Comparison of ENCODE assay signal across 9 mouse cellular contexts in the genomic region with DNA sequence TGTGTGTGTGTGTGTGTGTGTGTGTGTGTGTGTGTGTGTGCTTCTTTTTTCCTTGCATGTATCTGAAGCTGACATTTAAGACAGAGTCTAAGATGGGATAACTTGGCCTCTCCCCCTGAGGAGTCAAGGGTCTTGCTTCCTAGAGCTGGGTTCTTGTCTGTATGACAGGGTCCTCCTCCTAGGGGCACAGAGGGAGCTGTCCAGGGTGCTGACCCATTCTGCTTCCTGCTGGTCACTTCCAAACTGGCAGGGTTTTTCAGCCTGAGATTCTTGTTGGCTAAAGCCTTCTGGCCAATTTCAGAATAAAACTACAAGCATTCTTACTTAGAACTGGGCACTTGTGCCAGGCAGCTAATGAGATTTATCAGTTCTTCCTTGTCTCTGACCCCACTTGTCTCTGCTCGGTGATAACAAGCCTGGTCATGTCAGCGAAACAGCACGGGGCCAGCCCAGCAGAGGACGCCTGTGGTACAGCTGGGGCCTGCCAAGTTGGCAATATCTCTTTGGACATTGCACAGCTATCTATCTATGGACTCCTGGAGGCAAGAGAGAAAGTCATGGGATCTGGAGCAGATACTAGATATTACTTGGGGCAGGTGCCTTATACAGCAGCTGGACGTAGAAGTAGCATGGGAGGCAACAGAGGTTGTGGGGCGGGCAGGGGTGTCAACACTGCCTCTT.
DNase-seq lines count a peak whose midpoint lies in the region; ATAC-seq and TF ChIP-seq lines count a peak whose summit lies in the region.
"Had no signal": no experiment of that assay in that cellular context is flagged by ENCODE, and none has a peak within 500 bp of the region (broad histone marks: within the 10 kb centered on the region; RNA-seq: fewer than 3 reads in every experiment).

No protein-coding gene starts in this region.

- H3K27me3 ChIP-seq in forebrain, embryonic 10.5 days (ENCODE audit: poor library complexity, severe bottlenecking) = no peaks in the 10 kb centered on the region
- H3K27me3 ChIP-seq in forebrain, embryonic 15.5 days = no peaks in the 10 kb centered on the region
- no peaks in the 10 kb centered on the region for H3K27me3 ChIP-seq in limb, embryonic 10.5 days (ENCODE audit: low read depth, poor library complexity, severe bottlenecking)
- H3K27me3 ChIP-seq in kidney, embryonic 16.5 days (ENCODE audit: insufficient read depth, low read length) = no peaks in the 10 kb centered on the region
- H3K27me3 ChIP-seq: limb, embryonic 15.5 days had no signal

- no peak overlapping the region for H3K9ac ChIP-seq in forebrain, embryonic 15.5 days (replicated peaks)
- H3K9ac ChIP-seq in kidney, embryonic 16.5 days (replicated peaks; ENCODE audit: low read length) = no peak overlapping the region
- H3K9ac ChIP-seq: limb, embryonic 15.5 days had no signal

- H3K27ac ChIP-seq in forebrain, embryonic 10.5 days = no peak overlapping the region
- no peak overlapping the region for H3K27ac ChIP-seq in forebrain, embryonic 15.5 days (replicated peaks)
- H3K27ac ChIP-seq in limb, embryonic 10.5 days = no peak overlapping the region
- H3K27ac ChIP-seq in layer of hippocampus, adult 2 months = no peak overlapping the region
- H3K27ac ChIP-seq in kidney, embryonic 16.5 days (ENCODE audit: low read length) = no peak overlapping the region
- H3K27ac ChIP-seq: limb, embryonic 15.5 days had no signal

- no peak overlapping the region for H3K4me3 ChIP-seq in forebrain, embryonic 10.5 days
- no peak overlapping the region for H3K4me3 ChIP-seq in forebrain, embryonic 15.5 days
- no peak overlapping the region for H3K4me3 ChIP-seq in lung, adult 2 months (replicated peaks; ENCODE audit: extremely low read depth, low read depth, low read length)
- H3K4me3 ChIP-seq in limb, embryonic 10.5 days = no peak overlapping the region
- H3K4me3 ChIP-seq in layer of hippocampus, adult 2 months = no peak overlapping the region
- H3K4me3 ChIP-seq in kidney, embryonic 16.5 days (ENCODE audit: low read length) = no peak overlapping the region
- H3K4me3 ChIP-seq: limb, embryonic 15.5 days had no signal

- H3K4me2 ChIP-seq in forebrain, embryonic 15.5 days (replicated peaks) = no peak overlapping the region
- H3K4me2 ChIP-seq in kidney, embryonic 16.5 days (replicated peaks; ENCODE audit: low read depth, low read length) = no peak overlapping the region
- H3K4me2 ChIP-seq: limb, embryonic 15.5 days had no signal

- no peak for TF ChIP-seq CTCF in lung, adult 2 months (IDR thresholded peaks at IDR 0.05; ENCODE audit: insufficient read depth, low read length)
- no peak for TF ChIP-seq CTCF in layer of hippocampus, adult 2 months (conservative IDR thresholded peaks at IDR 0.05)

- no peaks in the 10 kb centered on the region for H3K9me3 ChIP-seq in forebrain, embryonic 10.5 days
- no peaks in the 10 kb centered on the region for H3K9me3 ChIP-seq in forebrain, embryonic 15.5 days
- H3K9me3 ChIP-seq in limb, embryonic 10.5 days (replicated peaks) = no peaks in the 10 kb centered on the region
- H3K9me3 ChIP-seq in kidney, embryonic 16.5 days (ENCODE audit: low read length) = no peaks in the 10 kb centered on the region
- H3K9me3 ChIP-seq: limb, embryonic 15.5 days had no signal

- no peak for TF ChIP-seq POLR2A in lung, adult 2 months (IDR thresholded peaks at IDR 0.05; ENCODE audit: borderline replicate concordance, extremely low read depth, low read depth, low read length)

- peak; percentile 35 for DNase-seq in forebrain, embryonic 10.5 days (ENCODE audit: extremely low spot score, low spot score)
- DNase-seq in lung, postnatal 14 days = peak; percentile 67
- DNase-seq in lung, adult 2 months = no peak
- peak; percentile 73 for DNase-seq in cerebellum, adult 9-11 months
- peak; percentile 87 for DNase-seq in limb, embryonic 10.5 days (ENCODE audit: low spot score)
- DNase-seq in layer of hippocampus, adult 2 months (ENCODE audit: low spot score in 2 of 2) = no peak

- no peaks in the 10 kb centered on the region for H3K36me3 ChIP-seq in forebrain, embryonic 10.5 days (replicated peaks)
- H3K36me3 ChIP-seq in forebrain, embryonic 15.5 days = no peaks in the 10 kb centered on the region
- H3K36me3 ChIP-seq in limb, embryonic 10.5 days = no peaks in the 10 kb centered on the region
- H3K36me3 ChIP-seq in kidney, embryonic 16.5 days (ENCODE audit: insufficient read depth, low read length) = no peaks in the 10 kb centered on the region
- H3K36me3 ChIP-seq: limb, embryonic 15.5 days had no signal

- 86% methylated on average over 6 of the region's 6 CpGs for WGBS in forebrain, embryonic 10.5 days
- WGBS in forebrain, embryonic 15.5 days = 86% methylated on average over 6 of the region's 6 CpGs
- 80% methylated on average over 6 of the region's 6 CpGs for WGBS in lung, adult 2 months
- 89% methylated on average over 6 of the region's 6 CpGs for WGBS in limb, embryonic 10.5 days
- 91% methylated on average over 6 of the region's 6 CpGs for WGBS in kidney, embryonic 16.5 days

- peaks cover 16% of the 10 kb centered on the region for H3K4me1 ChIP-seq in forebrain, embryonic 10.5 days
- no peaks in the 10 kb centered on the region for H3K4me1 ChIP-seq in forebrain, embryonic 15.5 days
- H3K4me1 ChIP-seq in lung, adult 2 months (ENCODE audit: control insufficient read depth, insufficient read depth, low read length) = 0 out of 2 replicates have a peak, but pooled peaks cover 2% of the 10 kb centered on the region
- H3K4me1 ChIP-seq in limb, embryonic 10.5 days = peaks cover 17% of the 10 kb centered on the region
- 0 out of 2 replicates have a peak, but pooled peaks cover 8% of the 10 kb centered on the region for H3K4me1 ChIP-seq in kidney, embryonic 16.5 days (ENCODE audit: insufficient read depth, low read length)

- no peak for ATAC-seq in forebrain, embryonic 15.5 days (replicated peaks)
- no peak for ATAC-seq in kidney, embryonic 16.5 days (ENCODE audit: low FRiP score, low TSS enrichment)

Comparison
In these comparisons a context has a peak if more than half of its experiments do, and no peak if none do; other contexts are left out.
1. DNase-seq: peak in forebrain, embryonic 10.5 days (single experiment), lung, postnatal 14 days (single experiment), cerebellum, adult 9-11 months (single experiment) and limb, embryonic 10.5 days (single experiment); none in lung, adult 2 months (single experiment) and layer of hippocampus, adult 2 months (0 of 2).